Mouse (Mus musculus): ENCODE results near the gene Krt24. TPM values are rescaled to one million over a fixed set of nuclear protein-coding genes. Genes with fewer than 3 reads are reported as not detected.

The Krt24 gene
- not detected in 2 replicates for polyA plus RNA-seq (2012; rRNA removed)

DNA sequence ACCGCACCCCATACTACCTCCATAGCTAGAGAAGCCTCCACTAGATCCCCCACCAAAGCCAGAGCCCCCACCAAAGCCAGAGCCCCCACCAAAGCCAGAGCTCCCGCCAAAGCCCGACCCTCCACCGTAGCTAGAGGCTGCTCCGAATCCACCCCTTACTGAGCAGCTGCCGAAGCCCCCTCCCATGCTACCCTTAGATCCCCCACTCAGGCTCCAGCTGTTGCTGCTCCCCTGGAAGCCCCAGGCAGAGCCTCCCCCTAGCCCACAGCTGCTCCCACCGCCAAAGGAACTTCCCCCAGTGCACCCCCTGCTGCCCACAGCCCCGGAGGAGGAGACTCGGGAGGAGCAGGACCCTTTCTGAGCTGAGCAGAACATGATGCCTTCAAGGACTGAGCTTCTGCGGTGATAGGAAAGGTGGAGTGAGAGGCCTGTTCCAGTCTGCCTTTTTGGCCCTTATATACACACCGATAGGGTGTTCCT, at the start of gene Krt24:
Gene Krt24, minus strand, starts transcription at position 430 of the 480 bp plus-strand sequence.
- Histone ChIP-seq H3K4me3 (replicated peaks; ENCODE audit: extremely low read depth, low read depth, low read length) (no peak within 1 kb of the TSS), H3K4me1 (ENCODE audit: control insufficient read depth, insufficient read depth, low read length) (no peaks in the 10 kb centered on the region)
- WGBS = 45% methylated on average over 11 of the region's 11 CpGs
- no peak for TF ChIP-seq CTCF (IDR thresholded peaks at IDR 0.05; ENCODE audit: insufficient read depth, low read length)
- TF ChIP-seq POLR2A (IDR thresholded peaks at IDR 0.05; ENCODE audit: borderline replicate concordance, extremely low read depth, low read depth, low read length) = no peak
- no peak for DNase-seq

DNA sequence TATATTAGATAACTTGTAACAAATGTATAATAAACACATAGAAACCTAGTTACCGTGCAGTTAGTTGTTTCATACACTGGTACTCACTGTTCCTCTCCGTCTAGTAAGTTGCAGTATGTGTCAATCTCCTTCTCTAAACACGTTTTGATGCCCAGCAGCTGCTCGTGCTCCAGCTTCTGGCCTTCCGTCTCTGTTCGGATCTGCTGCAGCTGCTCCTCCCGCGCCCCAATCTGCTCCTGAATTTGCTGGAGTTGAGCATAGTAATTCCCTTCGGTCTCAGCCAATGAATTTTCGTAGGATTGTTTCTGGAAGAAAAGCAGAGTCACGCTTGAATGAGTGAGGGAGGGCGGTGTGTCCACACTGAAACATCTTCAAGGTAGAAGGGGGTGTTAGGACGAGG, 48.4 kb upstream of the Krt24 start:
- Histone ChIP-seq H3K4me1 (ENCODE audit: control insufficient read depth, insufficient read depth, low read length) (no peaks in the 10 kb centered on the region), H3K4me3 (replicated peaks; ENCODE audit: extremely low read depth, low read depth, low read length) (no peak overlapping the region)
- TF ChIP-seq POLR2A (IDR thresholded peaks at IDR 0.05; ENCODE audit: borderline replicate concordance, extremely low read depth, low read depth, low read length) (no peak), CTCF (IDR thresholded peaks at IDR 0.05; ENCODE audit: insufficient read depth, low read length) (no peak)
- DNase-seq = no peak
- WGBS = 59% methylated on average over 13 of the region's 13 CpGs

DNA sequence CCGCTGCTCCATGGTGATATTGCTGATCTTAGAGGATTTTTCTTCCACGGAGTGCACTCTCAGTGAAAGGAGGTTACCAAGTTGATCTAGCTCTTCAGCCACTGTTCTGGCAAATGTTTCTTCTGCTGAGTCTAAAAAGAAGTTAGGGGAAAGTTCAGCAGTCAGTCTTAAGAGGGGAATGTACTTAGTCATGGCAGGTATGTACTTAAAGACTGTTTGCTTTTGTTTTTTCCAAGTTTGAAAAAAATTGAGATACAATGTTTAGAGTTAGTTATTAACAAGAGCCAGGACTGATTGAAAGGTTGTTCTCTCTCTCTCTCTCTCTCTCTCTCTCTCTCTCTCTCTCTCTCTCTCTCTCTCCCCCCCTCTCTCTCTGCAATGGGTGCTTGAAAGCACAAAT, 44.6 kb upstream of the Krt24 start:
- no peak overlapping the region for H3K4me3 ChIP-seq (replicated peaks; ENCODE audit: extremely low read depth, low read depth, low read length)
- no peaks in the 10 kb centered on the region for H3K4me1 ChIP-seq (ENCODE audit: control insufficient read depth, insufficient read depth, low read length)
- 55% methylated on average over 2 of the region's 2 CpGs for WGBS
- TF ChIP-seq CTCF (IDR thresholded peaks at IDR 0.05; ENCODE audit: insufficient read depth, low read length) (no peak), POLR2A (IDR thresholded peaks at IDR 0.05; ENCODE audit: borderline replicate concordance, extremely low read depth, low read depth, low read length) (no peak)
- no peak for DNase-seq

DNA sequence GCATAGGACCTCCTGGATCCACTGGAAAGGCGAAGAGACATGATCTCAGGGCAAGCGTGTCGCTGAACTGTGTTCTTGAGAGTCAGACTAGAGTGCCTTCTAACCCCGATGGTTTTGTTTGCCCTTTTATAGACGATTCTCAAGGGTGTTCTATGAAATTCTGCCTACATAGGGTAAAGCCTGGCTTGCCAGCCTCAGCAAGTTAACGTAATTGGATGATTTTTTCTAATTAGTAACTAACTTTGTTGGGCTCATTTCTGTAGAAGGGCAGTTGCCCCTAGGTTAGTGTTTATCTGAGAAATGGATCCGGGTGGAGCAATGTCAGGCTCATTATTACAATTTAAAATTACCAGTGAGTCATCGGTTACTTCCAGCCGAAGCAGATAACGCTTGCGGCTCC, 37.8 kb upstream of the Krt24 start, which contains the start of gene Krt25:
Gene Krt25, minus strand, starts transcription at position 101 of the 400 bp plus-strand sequence.
- DNase-seq = no peak
- TF ChIP-seq CTCF (IDR thresholded peaks at IDR 0.05; ENCODE audit: insufficient read depth, low read length) (no peak), POLR2A (IDR thresholded peaks at IDR 0.05; ENCODE audit: borderline replicate concordance, extremely low read depth, low read depth, low read length) (no peak)
- 87% methylated on average over 11 of the region's 11 CpGs for WGBS

DNA sequence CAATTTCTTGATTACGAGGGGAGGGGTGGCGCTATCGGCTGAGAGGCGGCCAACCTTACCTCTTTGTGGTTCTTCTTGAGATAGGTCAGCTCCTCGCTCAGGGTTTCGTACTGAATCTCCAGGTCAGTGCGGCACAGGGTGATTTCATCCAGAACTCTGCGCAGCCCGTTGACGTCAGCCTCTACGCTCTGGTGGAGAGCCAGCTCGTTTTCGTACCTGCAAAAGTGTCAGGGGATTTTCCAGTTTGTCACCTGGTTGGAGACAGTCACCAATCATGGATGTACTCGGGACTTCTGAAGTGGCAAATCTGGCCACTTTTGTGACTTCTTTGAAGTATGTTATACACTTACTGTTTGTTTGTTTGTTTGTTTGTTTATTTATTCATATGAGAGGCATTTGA, 36.0 kb upstream of the Krt24 start:
- H3K4me3 ChIP-seq (replicated peaks; ENCODE audit: extremely low read depth, low read depth, low read length) = no peak overlapping the region
- TF ChIP-seq CTCF (IDR thresholded peaks at IDR 0.05; ENCODE audit: insufficient read depth, low read length) (no peak), POLR2A (IDR thresholded peaks at IDR 0.05; ENCODE audit: borderline replicate concordance, extremely low read depth, low read depth, low read length) (no peak)
- DNase-seq = no peak
- 87% methylated on average over 14 of the region's 14 CpGs for WGBS
- no peaks in the 10 kb centered on the region for H3K4me1 ChIP-seq (ENCODE audit: control insufficient read depth, insufficient read depth, low read length)

More for the DNA sequence above, 37.8 kb upstream of the Krt24 start, which contains the start of gene Krt25:
- Histone ChIP-seq H3K4me1 (ENCODE audit: control insufficient read depth, insufficient read depth, low read length) (no peaks in the 10 kb centered on the region), H3K4me3 (replicated peaks; ENCODE audit: extremely low read depth, low read depth, low read length) (no peak within 1 kb of the TSS)

DNA sequence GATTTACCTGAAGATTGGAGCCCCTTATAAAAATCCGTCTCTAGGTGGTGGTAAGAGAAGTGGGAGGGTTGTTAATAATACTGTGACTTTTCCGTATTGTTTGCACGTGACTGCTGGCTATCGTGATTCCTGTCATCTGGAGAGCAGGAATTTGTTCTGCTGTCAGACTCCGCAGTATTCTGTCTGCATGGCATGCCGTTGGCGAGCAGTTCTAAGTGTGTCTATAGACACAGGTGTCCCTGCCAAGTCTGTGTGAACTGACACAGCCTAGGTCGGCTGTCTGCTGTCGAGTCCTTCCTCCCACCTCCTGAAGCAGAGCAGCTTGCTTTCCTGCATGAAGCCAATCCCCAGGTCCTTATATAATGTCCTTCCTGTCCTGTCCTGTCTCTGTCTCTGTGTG, 34.1 kb upstream of the Krt24 start:
- no peaks in the 10 kb centered on the region for H3K4me1 ChIP-seq (ENCODE audit: control insufficient read depth, insufficient read depth, low read length)
- H3K4me3 ChIP-seq (replicated peaks; ENCODE audit: extremely low read depth, low read depth, low read length) = no peak overlapping the region
- 33% methylated on average over 9 of the region's 9 CpGs for WGBS
- DNase-seq = no peak
- no peak for TF ChIP-seq POLR2A (IDR thresholded peaks at IDR 0.05; ENCODE audit: borderline replicate concordance, extremely low read depth, low read depth, low read length)
- TF ChIP-seq CTCF (IDR thresholded peaks at IDR 0.05; ENCODE audit: insufficient read depth, low read length) = no peak

DNA sequence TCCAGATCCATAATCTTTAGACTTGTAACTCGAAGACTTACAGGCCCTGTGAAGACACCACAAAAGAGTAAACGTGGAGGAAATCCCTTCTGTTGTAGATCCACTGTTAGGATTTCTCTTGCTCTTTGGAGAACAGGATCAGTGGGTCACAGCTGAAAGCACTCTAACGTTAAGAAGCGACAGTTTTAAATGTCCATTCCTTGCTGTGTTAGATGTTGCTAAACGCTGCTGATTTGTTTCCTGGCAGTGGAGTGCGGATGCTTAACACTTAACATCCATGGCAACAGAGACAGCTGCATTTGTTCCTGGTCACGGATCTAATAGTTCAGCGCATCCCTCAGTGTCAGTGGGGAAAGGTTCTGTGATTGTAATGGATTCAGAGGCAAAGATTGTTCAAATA, 31.5 kb upstream of the Krt24 start:
- H3K4me3 ChIP-seq (replicated peaks; ENCODE audit: extremely low read depth, low read depth, low read length) = no peak overlapping the region
- H3K4me1 ChIP-seq (ENCODE audit: control insufficient read depth, insufficient read depth, low read length) = no peaks in the 10 kb centered on the region
- TF ChIP-seq CTCF (IDR thresholded peaks at IDR 0.05; ENCODE audit: insufficient read depth, low read length) (no peak), POLR2A (IDR thresholded peaks at IDR 0.05; ENCODE audit: borderline replicate concordance, extremely low read depth, low read depth, low read length) (no peak)
- WGBS = 56% methylated on average over 8 of the region's 8 CpGs
- no peak for DNase-seq

DNA sequence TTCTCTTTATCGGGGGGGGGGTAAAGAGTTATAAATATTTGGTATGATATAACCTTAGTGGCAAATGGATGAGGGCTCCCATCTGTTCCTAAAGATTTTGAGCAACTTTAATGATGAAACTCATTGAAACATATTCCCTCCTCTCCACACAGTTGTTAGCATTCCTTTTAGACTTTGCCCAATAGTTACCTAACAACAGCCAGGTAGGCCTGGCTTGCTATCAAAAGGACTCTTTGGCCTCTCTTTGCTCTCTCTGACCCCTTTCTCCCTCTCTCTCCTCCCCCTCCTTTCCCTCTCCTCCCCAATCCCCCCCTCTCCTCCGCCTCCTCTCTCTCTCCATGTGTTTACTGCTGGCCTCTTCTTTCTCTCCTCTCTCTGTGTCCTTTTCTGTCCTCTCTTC, 29.5 kb upstream of the Krt24 start:
- TF ChIP-seq CTCF (IDR thresholded peaks at IDR 0.05; ENCODE audit: insufficient read depth, low read length) (no peak), POLR2A (IDR thresholded peaks at IDR 0.05; ENCODE audit: borderline replicate concordance, extremely low read depth, low read depth, low read length) (no peak)
- no peak for DNase-seq
- no peaks in the 10 kb centered on the region for H3K4me1 ChIP-seq (ENCODE audit: control insufficient read depth, insufficient read depth, low read length)
- H3K4me3 ChIP-seq (replicated peaks; ENCODE audit: extremely low read depth, low read depth, low read length) = no peak overlapping the region
- WGBS = 60% methylated on average over 2 of the region's 2 CpGs

DNA sequence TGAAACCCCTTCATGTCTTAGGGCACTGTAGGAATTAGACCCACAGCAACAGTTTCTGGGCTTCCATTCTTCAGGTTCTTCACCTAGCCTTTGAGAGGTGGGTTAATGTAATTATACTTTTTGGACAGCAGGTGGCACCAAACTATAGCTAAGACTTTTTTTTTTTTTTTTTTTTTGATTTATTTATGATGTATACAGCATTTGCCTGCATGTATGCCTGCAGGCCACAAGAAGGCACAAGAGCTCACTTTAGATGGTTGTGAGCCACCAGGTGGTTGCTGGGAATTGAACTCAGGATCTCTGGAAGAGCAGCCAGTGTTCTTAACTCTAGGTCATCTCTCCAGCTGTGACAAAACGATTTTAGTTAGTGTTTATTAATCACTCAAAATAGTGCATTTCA, 25.8 kb upstream of the Krt24 start:
- TF ChIP-seq POLR2A (IDR thresholded peaks at IDR 0.05; ENCODE audit: borderline replicate concordance, extremely low read depth, low read depth, low read length) = no peak
- TF ChIP-seq CTCF (IDR thresholded peaks at IDR 0.05; ENCODE audit: insufficient read depth, low read length) = no peak
- peak; percentile 3 for DNase-seq
- no peaks in the 10 kb centered on the region for H3K4me1 ChIP-seq (ENCODE audit: control insufficient read depth, insufficient read depth, low read length)
- no peak overlapping the region for H3K4me3 ChIP-seq (replicated peaks; ENCODE audit: extremely low read depth, low read depth, low read length)
- WGBS = 83% methylated on average over 1 of the region's 1 CpGs

DNA sequence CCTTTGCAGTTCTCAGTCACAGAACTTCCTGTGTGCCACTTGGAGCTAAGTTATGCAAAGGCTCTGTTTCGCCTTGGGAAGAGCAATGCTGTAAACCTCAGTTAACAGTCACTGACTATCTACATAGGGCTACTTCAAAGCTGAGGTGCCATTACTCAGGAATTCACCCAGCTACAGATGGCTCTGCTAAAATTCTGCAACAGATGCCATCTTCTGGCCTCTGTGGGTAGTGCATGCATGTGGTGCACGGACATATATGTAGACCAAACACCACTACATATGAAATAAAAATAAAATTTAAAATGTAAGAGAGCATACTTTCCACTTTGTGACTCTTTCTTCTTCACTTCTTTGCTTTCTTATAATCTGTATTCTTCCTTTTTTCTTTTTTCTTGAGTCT, 22.5 kb upstream of the Krt24 start:
- Histone ChIP-seq H3K4me1 (ENCODE audit: control insufficient read depth, insufficient read depth, low read length) (no peaks in the 10 kb centered on the region), H3K4me3 (replicated peaks; ENCODE audit: extremely low read depth, low read depth, low read length) (no peak overlapping the region)
- TF ChIP-seq POLR2A (IDR thresholded peaks at IDR 0.05; ENCODE audit: borderline replicate concordance, extremely low read depth, low read depth, low read length) (no peak), CTCF (IDR thresholded peaks at IDR 0.05; ENCODE audit: insufficient read depth, low read length) (peak; percentile 47; the same call in 1 of the 2 replicates)
- 19% methylated on average over 2 of the region's 2 CpGs for WGBS
- peak; percentile 48 for DNase-seq
